Mouse (Mus musculus): ENCODE results near the gene Ppip5k2.

DNA sequence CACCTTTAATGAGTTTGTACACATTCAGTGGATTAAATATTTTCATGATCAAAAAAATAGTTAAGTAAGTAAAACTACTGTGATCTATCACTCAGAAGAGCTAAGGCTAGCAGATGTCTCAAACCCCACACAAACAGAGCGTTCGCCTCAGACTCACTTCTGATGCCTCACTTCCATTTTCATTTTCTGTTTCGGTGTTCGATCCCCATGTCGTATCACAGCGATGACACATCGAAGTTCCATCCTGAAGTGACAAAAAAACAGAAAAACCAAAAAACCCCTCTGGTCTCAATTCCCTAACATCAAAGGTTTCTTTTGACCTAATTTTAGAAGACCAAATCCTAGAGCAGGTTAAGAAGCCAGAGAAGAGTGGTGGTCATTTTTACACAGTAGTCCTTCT is 23.9 kb downstream of the Ppip5k2 start:
- no peak for TF ChIP-seq CTCF (IDR thresholded peaks at IDR 0.05; ENCODE audit: low read depth, low read length)
- TF ChIP-seq POLR2A (IDR thresholded peaks at IDR 0.05; ENCODE audit: extremely low read depth, insufficient read depth, low read length) = no peak
